Mouse (Mus musculus): ENCODE results near the gene Olfr129. TPM values are rescaled to one million over a fixed set of nuclear protein-coding genes. Genes with fewer than 3 reads are reported as not detected.

Olfr129 gene
- not detected in 2 replicates for polyA plus RNA-seq (2021; fragmentation: Nextera tagmentation)
- long read RNA-seq, experiment 1 = 0 reads
- long read RNA-seq, experiment 2 = 0 reads

GRCm38 (mm10) chr17:38059979-38060378, at the start of gene Olfr129:
Olfr129 (minus strand) TSS chr17:38060079.

DNA sequence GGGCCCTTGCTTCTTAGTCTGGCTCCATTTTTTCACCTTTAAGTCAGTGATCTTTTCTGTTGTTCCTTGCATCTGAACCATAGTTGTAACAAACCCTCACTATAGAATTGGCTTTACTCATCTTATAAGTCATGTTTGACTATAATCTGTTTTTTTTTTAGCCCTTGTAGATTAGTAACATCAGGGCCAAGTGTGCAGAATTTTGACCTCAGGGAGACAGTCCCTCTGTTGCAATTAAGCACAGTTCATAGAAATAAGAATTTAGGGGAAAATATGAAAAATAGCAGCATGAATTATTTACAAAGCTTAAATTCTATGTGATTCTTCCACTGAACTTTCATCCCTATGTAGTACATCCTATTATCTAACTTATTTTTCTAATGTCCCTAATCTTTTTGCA, 28.7 kb upstream of the Olfr129 start, which contains the start of gene Olfr131:
Gene Olfr131 (minus strand): TSS at position 101 of the 400 bp plus-strand sequence.

DNA sequence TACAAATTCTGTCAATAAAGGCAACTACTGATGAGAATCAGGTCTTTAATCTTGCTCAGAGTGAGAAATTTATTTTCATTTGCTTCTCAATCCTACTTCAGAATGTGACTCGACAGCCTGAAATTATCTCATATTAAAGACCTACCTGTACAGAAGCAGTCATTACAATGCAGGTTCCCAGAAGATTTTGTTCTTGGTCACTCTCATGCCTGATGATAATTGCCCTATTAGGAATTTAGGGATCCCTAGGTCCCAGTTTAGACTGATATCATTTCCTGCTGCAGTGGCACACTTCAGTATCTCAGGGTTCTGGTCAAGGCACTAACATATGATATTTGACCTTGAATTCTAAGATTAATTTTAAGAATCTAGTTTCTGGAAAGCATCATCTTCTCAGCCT, 3.7 kb upstream of the Olfr129 start, which contains the start of gene Olfr130:
Gene Olfr130 (plus strand): TSS at position 301 of the 400 bp plus-strand sequence.

Other genes starting within 250 kb of the Olfr129 start
- gene Olfr125, start 227.1 kb downstream of the Olfr129 start, polyA plus RNA-seq (2021; fragmentation: Nextera tagmentation) = 0.10 TPM in 1 of 2 replicates, not detected in the other
- gene Olfr126, start 212.6 kb downstream of the Olfr129 start, polyA plus RNA-seq (2021; fragmentation: Nextera tagmentation) = not detected in 2 replicates
- not detected in 2 replicates for gene Olfr127, start 159.6 kb downstream of the Olfr129 start, polyA plus RNA-seq (2021; fragmentation: Nextera tagmentation)
- gene Olfr128, start 139.5 kb downstream of the Olfr129 start, polyA plus RNA-seq (2021; fragmentation: Nextera tagmentation) = not detected in 2 replicates
- not detected in 2 replicates for gene Olfr761, start 107.0 kb downstream of the Olfr129 start, polyA plus RNA-seq (2021; fragmentation: Nextera tagmentation)
- not detected in 2 replicates for gene Olfr130, start 3.8 kb upstream of the Olfr129 start, polyA plus RNA-seq (2021; fragmentation: Nextera tagmentation)
- not detected in 2 replicates for gene Olfr131, start 28.6 kb upstream of the Olfr129 start, polyA plus RNA-seq (2021; fragmentation: Nextera tagmentation)
- gene Olfr132, start 74.4 kb upstream of the Olfr129 start, polyA plus RNA-seq (2021; fragmentation: Nextera tagmentation) = not detected in 2 replicates
- gene Olfr133, start 85.2 kb upstream of the Olfr129 start, polyA plus RNA-seq (2021; fragmentation: Nextera tagmentation) = not detected in 2 replicates
- gene Olfr134, start 111.3 kb upstream of the Olfr129 start, polyA plus RNA-seq (2021; fragmentation: Nextera tagmentation) = not detected in 2 replicates
- gene Olfr135, start 144.3 kb upstream of the Olfr129 start, polyA plus RNA-seq (2021; fragmentation: Nextera tagmentation) = not detected in 2 replicates
- gene Olfr138, start 201.0 kb upstream of the Olfr129 start, polyA plus RNA-seq (2021; fragmentation: Nextera tagmentation) = not detected in 2 replicates
- not detected in 2 replicates for gene Olfr137, start 247.5 kb upstream of the Olfr129 start, polyA plus RNA-seq (2021; fragmentation: Nextera tagmentation)